Mouse (Mus musculus): ENCODE measurements around the gene Fam32a.

Gene Fam32a

DNA sequence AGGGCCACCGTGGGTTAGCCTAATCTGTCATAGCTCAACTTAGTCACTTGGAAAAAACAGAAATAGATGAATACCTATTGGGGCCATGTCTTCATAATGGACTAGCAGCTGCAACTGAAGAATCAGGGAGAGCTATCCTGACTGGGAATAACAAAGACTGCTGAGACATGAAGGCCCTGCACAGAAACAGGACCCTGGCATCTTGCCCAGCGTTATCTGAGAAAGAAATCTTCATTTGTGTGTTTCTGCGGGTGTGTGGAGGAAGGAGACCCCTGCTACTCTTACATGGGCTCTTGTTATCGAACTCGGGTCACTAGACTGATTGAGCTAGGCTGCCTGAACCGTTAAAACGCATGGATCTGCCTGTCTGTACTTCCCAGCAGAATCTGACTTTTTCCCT, 21.4 kb downstream of the Fam32a start:
- peak; percentile 40 for DNase-seq

- DNase-seq = no peak
Observed at GRCm38 (mm10) chr8:72242226-72242625, 22.7 kb downstream of the Fam32a start.

DNA sequence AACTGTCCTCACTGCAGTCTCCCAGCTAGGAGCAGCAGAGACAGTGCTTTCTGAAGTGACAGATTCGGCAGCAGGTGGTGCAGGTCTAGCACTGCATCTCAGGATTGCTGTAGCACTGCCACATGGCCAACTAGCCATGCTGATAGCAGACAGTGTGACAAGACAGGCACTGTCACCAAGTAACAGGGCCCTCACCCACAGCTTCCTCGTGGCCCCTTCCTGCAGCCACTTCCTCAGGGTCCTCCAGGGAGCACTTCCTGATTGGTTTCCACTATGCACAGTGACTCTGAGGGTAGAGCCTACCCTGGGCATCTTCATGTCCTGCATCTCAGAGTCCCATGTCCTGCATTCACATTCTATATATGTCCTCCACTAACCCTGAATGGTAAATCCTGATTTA, 25.1 kb downstream of the Fam32a start:
- no peak for DNase-seq

DNA sequence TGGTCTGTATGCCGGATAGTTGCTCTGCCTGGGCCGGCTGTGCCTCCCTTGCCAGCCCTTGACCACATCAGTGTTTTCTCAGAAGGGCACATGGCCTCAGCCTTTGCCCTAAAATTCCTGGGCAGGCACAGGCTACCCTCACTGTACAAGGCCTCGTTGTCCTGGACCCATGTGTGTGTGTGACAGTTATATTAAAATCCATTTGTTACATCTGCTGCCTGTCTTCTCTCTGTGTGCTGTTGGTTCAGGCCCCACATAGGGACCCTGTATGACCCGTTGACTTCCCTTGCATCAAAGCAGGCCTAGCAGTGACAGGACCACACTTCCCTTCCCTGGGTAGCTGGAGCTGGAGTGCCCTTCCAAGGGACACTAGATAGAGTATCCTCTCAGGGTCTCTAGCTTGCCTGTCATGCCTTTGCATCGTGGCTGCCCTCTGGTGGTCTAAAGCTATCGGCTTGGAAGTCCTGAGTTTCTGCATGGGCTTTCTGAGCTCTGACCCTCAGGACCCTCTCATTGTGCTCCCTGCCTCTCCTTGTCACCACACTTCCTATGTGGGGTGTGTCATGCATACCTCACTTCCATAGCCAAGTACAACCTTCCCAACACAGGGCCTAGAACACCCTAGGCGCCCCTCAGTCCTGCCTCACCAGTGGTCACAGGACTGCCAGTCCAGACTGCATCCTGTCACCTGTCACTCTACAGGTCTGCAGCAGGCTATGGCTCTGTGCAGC, 37.8 kb downstream of the Fam32a start:
- DNase-seq = peak; percentile 77

DNA sequence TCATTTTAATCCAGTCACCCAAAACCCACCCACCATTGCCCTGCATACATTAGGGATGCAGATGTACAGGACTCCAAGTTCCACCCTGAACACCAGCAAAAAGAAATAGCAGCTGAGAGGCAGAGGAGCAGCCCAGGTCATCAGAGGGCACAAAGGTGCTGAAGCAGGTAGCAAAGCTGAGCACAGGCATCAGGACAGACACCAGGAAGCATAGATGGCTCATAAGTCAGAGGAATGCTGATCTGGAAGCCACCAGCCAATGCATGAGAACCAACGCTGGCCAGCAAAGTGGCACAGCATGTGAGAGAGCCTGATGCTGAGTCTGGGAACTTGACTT, 38.3 kb downstream of the Fam32a start:
- DNase-seq = no peak

DNA sequence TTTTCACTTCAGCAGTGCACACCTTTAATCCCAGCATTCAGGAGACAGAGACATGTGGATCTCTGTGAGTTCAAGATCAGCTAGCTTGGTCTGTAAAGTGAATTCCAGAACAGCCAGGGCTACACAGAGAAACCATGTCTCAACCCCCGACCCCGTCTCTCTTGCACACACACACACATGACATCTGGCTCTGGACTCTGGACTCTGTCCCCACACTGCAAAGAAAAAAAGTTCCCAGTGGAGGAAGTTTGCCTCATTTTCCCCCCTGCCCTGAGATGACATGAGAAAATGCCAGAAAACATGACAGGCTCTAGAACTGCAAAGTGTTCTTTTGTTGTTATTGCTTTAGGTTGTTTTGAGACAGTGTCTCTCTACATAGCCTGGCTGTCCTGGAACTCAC, 40.3 kb downstream of the Fam32a start:
- no peak for DNase-seq

DNA sequence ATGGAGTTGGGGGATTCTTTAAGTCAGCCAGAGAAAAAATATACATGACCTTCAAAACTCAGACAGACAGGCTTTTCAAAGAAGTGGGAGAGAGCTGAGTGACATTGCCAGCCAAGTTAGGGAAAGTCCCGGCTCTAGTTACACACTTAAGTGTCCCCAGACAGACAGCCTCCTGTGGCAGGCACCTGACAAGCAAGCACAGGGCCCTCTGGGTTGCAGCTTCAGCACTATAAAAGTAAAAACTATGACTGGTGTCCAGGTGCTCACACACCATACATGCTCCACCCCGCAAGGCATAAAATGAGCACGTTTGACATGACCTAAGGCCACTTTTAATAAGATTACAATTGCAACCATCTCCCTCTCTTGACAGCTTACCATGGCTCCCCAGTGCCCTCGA, 41.1 kb downstream of the Fam32a start:
- DNase-seq = no peak

- DNase-seq = peak; percentile 75
Observed at GRCm38 (mm10) chr8:72261019-72261418, 41.5 kb downstream of the Fam32a start.

GRCm38 (mm10) chr8:72261431-72261830, 41.9 kb downstream of the Fam32a start:
- DNase-seq = no peak

DNA sequence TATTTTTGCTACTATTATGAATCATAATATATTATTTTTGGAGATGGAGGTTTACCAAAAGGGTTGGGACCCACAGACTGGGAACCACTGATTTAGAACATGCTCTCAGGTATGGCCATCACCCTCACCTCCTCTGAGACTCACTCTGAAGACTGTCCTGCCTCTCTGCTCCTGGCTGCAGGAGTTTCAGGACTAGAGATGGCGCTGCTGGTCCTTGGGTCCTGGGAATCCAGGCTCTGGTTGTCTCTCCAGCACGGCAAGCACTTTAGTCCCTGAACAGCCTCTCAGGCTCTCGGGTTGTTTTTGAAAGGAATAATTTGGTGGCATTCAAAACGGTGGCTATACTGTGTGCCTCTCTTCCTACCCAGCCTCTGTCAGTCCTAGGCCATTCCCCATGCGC, 42.3 kb downstream of the Fam32a start:
- peak; percentile 61 for DNase-seq

- DNase-seq = no peak
Observed at GRCm38 (mm10) chr8:72262756-72263155, 43.2 kb downstream of the Fam32a start.

- no peak for DNase-seq
Observed at GRCm38 (mm10) chr8:72263451-72263850, 43.9 kb downstream of the Fam32a start.

DNA sequence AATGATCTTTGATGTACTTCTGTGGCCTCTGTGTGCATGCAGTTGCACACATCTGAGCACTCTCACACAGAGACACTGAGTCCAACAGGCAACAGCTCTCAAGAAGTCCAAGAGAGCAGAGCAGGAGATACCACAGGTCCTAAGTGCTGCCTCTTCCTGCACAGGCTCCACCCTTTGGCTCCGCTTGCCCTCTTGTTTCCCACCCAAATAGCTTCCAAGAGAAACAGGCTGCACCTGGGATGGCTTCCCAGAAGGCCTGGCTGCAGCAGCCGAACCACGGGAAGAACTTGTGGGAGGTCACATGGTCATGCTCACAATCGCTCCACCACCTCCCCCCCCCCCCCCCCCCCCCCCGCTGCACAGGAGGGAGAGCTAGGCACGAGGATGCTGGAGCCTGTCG, 45.8 kb downstream of the Fam32a start:
- peak; percentile 60 for DNase-seq

DNA sequence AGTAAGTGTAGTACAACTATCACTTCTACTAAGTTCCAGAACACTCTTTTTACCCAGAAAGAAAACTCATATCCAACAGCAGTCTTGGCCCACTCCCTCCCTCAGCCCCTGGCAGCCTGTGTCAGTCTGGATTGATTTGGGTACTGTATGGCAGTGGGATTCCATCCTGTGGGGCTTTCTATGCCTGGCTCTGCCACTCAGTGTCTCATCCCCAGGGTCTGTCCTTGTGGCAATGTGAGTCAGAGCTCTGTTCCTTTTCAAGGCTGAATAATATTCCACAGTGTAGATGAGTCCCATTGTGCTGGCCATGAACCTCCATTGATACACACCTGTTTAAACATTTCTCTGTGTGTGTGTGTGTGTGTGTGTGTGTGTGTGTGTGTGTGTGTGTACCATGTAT, 47.1 kb downstream of the Fam32a start:
- DNase-seq = no peak

DNA sequence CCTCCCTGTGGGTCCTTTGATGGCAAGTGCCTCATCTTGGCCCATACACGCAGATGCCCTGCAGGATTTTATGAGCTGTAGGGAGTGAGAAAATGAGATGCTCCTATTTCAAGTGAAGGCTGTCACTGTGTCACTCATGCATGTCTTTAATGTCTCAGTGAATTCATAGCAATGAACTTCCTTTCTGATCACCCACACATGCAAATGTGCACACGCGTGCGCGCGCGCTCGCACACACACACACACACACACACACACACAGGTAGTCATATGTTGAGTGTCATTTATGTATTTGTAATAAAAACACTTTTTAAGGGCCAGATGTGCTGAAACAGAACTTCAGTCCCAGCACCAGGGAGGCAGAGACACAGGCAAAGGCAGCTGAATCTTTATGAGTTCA, 47.6 kb downstream of the Fam32a start:
- no peak for DNase-seq

GRCm38 (mm10) chr8:72268356-72268755, 48.8 kb downstream of the Fam32a start:
- peak; percentile 84 for DNase-seq

- DNase-seq = no peak
Observed at GRCm38 (mm10) chr8:72270606-72271005, 51.1 kb downstream of the Fam32a start.

- no peak for DNase-seq
Observed at GRCm38 (mm10) chr8:72271051-72271660, 51.6 kb downstream of the Fam32a start.

DNA sequence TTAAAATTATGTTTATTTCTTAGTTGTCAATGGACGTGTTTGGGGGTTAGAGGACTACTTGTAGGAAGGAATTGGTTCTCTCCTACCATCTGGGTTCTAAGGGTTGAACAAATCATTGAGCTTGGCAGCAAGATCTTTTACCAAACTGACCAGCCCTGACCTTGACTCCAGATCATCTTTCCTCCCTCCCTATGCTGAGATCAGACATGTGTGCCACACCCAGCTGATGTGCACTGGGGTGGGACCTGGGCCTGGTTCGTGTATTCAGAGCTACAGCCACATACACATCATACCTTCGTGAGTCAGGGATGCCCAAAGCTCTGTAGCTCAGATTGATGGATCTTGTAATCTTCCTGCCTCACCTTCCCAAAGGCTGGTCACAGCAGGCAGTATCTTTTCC, 52.2 kb downstream of the Fam32a start:
- DNase-seq = no peak

DNA sequence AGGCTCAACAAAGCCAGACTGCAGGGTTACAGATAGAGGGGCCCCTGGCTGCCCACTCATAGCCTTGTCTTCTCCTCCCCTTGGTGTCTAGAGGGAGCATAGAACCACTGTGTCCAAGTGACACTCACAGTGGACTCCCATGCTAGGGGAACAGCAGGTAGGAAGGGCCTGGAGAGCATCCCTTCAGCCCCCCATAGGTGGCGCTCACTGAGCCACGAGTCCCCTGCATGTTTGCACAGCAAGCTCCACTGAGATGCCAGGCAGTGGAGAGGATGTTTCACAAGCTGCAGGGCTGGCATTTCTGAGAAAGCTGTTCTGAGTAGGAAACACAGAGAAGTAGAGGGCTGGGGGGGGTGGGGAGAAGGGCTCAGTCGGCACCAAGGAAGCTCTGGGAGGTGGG, 52.8 kb downstream of the Fam32a start:
- DNase-seq = peak; percentile 82

DNA sequence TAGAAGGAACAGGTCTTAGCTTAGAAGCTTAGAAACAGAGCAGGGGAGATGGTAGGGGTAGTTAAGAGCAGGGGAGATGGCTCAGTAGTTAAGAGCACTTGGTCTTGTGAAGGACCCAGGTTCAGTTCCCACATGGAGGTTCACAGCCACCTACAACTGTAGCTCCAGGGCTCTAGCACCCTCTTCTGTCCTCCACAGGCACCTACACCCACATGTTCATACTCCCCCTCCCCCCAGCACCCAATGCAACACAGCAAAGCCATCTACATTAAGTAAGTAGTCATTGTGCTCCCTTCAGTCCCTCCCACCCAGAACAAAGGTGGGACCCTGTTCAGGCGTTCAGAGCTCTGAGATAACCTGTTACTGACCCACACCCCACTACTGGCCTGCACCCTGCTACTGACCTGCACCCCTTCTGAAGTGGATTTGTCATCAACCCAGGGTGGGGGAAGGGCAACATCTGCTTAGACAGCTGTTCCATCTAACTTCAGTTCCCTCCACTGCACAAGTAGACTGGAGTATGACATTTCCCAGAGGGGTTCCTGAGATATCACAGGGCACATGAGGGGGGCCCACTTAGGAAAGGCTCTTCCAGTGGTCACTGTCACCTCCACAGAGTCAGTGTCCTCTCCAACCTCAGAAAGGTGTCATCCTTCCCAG, 53.7 kb downstream of the Fam32a start:
- DNase-seq = no peak

- DNase-seq = no peak
Observed at GRCm38 (mm10) chr8:72273807-72274206, 54.3 kb downstream of the Fam32a start.
